Mouse (Mus musculus): ENCODE data around the gene 4930583I09Rik.

Gene 4930583I09Rik

GRCm38 (mm10) chr17:64835928-64836327 lies at the start of gene 4930583I09Rik:
4930583I09Rik (minus strand) TSS chr17:64836071.
- DNase-seq = no peak

GRCm38 (mm10) chr17:64876111-64876510 lies 40.2 kb upstream of the 4930583I09Rik start:
- DNase-seq = no peak

- DNase-seq = peak; percentile 30 to 67
Measured at GRCm38 (mm10) chr17:64873651-64874072, 37.8 kb upstream of the 4930583I09Rik start.

- peak; percentile 6 to 12 for DNase-seq
Measured at GRCm38 (mm10) chr17:64863817-64864216, 27.9 kb upstream of the 4930583I09Rik start.

- DNase-seq = no peak
Measured at GRCm38 (mm10) chr17:64860963-64861362, 25.1 kb upstream of the 4930583I09Rik start.

- DNase-seq = no peak
Measured at GRCm38 (mm10) chr17:64858848-64859247, 23.0 kb upstream of the 4930583I09Rik start.

GRCm38 (mm10) chr17:64848031-64848430 lies 12.2 kb upstream of the 4930583I09Rik start:
- DNase-seq = no peak

- no peak for DNase-seq
Measured at GRCm38 (mm10) chr17:64846654-64847053, 10.8 kb upstream of the 4930583I09Rik start.

GRCm38 (mm10) chr17:64836892-64837291 lies 1.0 kb upstream of the 4930583I09Rik start:
- DNase-seq = no peak

GRCm38 (mm10) chr17:64836352-64836751 lies 481 bp upstream of the 4930583I09Rik start:
- DNase-seq = no peak

GRCm38 (mm10) chr17:64833906-64834490 lies 1.9 kb downstream of the 4930583I09Rik start:
- no peak for DNase-seq

GRCm38 (mm10) chr17:64833071-64833470 lies 2.8 kb downstream of the 4930583I09Rik start:
- DNase-seq = no peak

GRCm38 (mm10) chr17:64827482-64827881 lies 8.4 kb downstream of the 4930583I09Rik start:
- DNase-seq = no peak

- no peak for DNase-seq
Measured at GRCm38 (mm10) chr17:64826843-64827242, 9.0 kb downstream of the 4930583I09Rik start.

GRCm38 (mm10) chr17:64822561-64822960 lies 13.3 kb downstream of the 4930583I09Rik start:
- DNase-seq = no peak

- no peak for DNase-seq
Measured at GRCm38 (mm10) chr17:64820841-64821593, 14.9 kb downstream of the 4930583I09Rik start.

- no peak for DNase-seq
Measured at GRCm38 (mm10) chr17:64816298-64816697, 19.6 kb downstream of the 4930583I09Rik start.

- no peak for DNase-seq
Measured at GRCm38 (mm10) chr17:64815806-64816205, 20.1 kb downstream of the 4930583I09Rik start.

GRCm38 (mm10) chr17:64813568-64813967 lies 22.3 kb downstream of the 4930583I09Rik start:
- no peak for DNase-seq

GRCm38 (mm10) chr17:64806035-64806589 lies 29.8 kb downstream of the 4930583I09Rik start:
- DNase-seq = no peak

GRCm38 (mm10) chr17:64804375-64805124 lies 31.3 kb downstream of the 4930583I09Rik start:
- no peak for DNase-seq

- DNase-seq = no peak
Measured at GRCm38 (mm10) chr17:64802956-64803275, 33.0 kb downstream of the 4930583I09Rik start.
